Mouse (Mus musculus): ENCODE results near the gene Cutal. TPM values are rescaled to one million over a fixed set of nuclear protein-coding genes. Genes with fewer than 3 reads are reported as not detected.
A peak's percentile ranks its signal among the peaks of the same experiment; 100 is the strongest.
"Not testable (repeated sequence)": the region's sequence is repeated elsewhere in the genome, so short reads cannot be mapped to it uniquely, and the experiment has no call there.

Cutal gene
- 0.05 and 0.11 TPM in 2 replicates for polyA plus RNA-seq (2014; fragmentation: Nextera tagmentation; extraction: Ambion mirVana)

GRCm38 (mm10) chr2:34874271-34874670 lies at the start of gene Cutal:
TSS of gene Cutal (plus strand) at chr2:34874396.
- H3K4me3 ChIP-seq (ENCODE audit: low read depth, low read length): peak within 1 kb of the TSS; percentile 5; the same call in 1 of the 2 replicates
- ATAC-seq (ENCODE audit: low FRiP score) (no peak), DNase-seq (ENCODE audit: low spot score, missing footprints) (no peak)
- 4% methylated on average over 14 of the region's 14 CpGs for WGBS
- peak within 1 kb of the TSS; percentile 31 for H3K4me2 ChIP-seq
- peak within 1 kb of the TSS; percentile 45 for H3K9ac ChIP-seq (ENCODE audit: low read length)
- peaks cover 13% of the 10 kb centered on the region for H3K27me3 ChIP-seq (ENCODE audit: control insufficient read depth, insufficient read depth, low read length)
- H3K36me3 ChIP-seq (ENCODE audit: control insufficient read depth, insufficient read depth, low read length): no peaks in the 10 kb centered on the region
- no peak within 1 kb of the TSS for H3K27ac ChIP-seq (ENCODE audit: low read depth, low read length)
- H3K4me1 ChIP-seq (ENCODE audit: control insufficient read depth, insufficient read depth, low read length): peaks cover 12% of the 10 kb centered on the region
- no peaks in the 10 kb centered on the region for H3K9me3 ChIP-seq (ENCODE audit: control insufficient read depth, low read length)

DNA sequence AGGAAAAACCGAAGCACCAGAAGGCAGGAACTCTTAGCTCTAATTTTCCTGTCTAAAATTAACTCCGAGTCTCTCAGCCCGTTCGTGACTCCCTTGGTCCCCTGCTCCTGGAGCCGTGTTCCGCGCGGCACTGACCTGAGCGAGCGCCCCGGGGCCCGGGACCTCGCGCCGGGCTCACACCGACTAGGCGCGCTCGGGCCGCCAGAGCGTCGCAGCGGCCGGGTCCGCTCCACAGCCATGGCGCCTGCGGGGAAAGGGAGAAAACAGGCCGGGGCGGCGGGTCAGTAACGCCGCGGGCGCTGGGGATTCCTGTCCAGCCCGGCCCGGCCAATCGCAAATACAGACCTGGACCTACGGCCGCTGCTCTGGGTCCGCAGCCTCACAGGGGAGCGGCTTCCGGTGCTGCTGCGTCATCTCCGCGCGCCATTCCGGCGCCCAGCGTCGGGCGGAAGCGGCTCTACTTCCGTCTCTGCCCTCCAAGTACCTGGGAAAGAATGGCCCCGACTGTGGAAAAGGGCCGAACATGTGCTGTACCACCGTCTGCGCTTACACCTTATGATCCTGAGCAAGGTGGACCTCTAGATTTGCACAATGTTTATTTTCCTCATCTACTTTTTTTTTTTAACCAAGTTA lies 48.3 kb upstream of the Cutal start, which contains the start of gene Fbxw2:
TSS of gene Fbxw2 (minus strand) at position 485 of the 633 bp plus-strand sequence.
- H3K4me1 ChIP-seq (ENCODE audit: control insufficient read depth, insufficient read depth, low read length): peaks cover 11% of the 10 kb centered on the region; the same call in 1 of the 2 replicates
- H3K9me3 ChIP-seq (ENCODE audit: control insufficient read depth, low read length): no peaks in the 10 kb centered on the region
- DNase-seq (ENCODE audit: low spot score, missing footprints) (peak; percentile 100), ATAC-seq (ENCODE audit: low FRiP score) (peak; percentile 99)
- WGBS: under 1% methylated on average over 55 of the region's 57 CpGs
- no peaks in the 10 kb centered on the region for H3K36me3 ChIP-seq (ENCODE audit: control insufficient read depth, insufficient read depth, low read length)
- peak within 1 kb of the TSS; percentile 90 for H3K4me2 ChIP-seq
- H3K4me3 ChIP-seq (ENCODE audit: low read depth, low read length): peak within 1 kb of the TSS; percentile 97
- peak within 1 kb of the TSS; percentile 94 for H3K9ac ChIP-seq (ENCODE audit: low read length)
- H3K27ac ChIP-seq (ENCODE audit: low read depth, low read length): peak within 1 kb of the TSS; percentile 80
- H3K27me3 ChIP-seq (ENCODE audit: control insufficient read depth, insufficient read depth, low read length): no peaks in the 10 kb centered on the region

DNA sequence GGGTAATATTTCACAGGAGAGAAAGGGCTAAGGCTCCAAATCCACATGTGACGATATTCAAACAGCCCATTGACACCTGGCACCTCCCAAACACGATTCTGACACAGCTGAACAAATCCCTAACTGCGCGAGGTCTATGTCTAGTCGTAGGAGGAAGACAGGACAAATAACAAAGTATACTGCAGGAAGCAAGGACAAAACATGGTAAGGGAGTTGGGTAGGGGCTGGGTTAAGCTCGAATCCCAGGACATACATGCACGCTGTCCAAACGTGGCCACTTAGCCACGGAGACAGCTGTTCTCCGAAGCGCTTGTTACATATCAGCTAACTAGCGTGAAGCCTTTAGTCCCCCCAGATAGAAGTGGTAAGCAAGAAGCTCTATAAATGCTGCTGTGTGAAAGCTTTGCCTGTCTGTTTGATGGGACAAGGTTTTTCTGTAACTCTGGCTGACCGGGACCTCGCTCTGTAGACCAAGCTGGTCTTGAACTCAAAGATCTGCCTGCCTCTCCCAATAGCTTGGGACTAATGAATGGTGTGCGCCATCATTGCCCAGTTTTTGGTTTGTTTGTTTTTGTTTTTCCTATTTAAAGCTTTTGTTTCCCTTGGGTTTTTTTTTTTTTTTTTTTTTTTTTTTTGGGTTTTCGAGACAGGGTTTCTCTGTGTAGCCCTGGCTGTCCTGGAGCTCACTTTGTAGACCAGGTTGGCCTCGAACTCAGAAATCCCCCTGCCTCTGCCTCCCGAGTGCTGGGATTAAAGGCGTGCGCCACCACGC lies 47.5 kb upstream of the Cutal start:
- peak; percentile 87 for DNase-seq (ENCODE audit: low spot score, missing footprints)

GRCm38 (mm10) chr2:34827591-34827990 lies 46.6 kb upstream of the Cutal start:
- Histone ChIP-seq H3K27me3 (ENCODE audit: control insufficient read depth, insufficient read depth, low read length) (no peaks in the 10 kb centered on the region), H3K36me3 (ENCODE audit: control insufficient read depth, insufficient read depth, low read length) (no peaks in the 10 kb centered on the region), H3K4me1 (ENCODE audit: control insufficient read depth, insufficient read depth, low read length) (peaks cover 11% of the 10 kb centered on the region; the same call in 1 of the 2 replicates), H3K9ac (ENCODE audit: low read length) (no peak overlapping the region), H3K27ac (ENCODE audit: low read depth, low read length) (no peak overlapping the region), H3K4me3 (ENCODE audit: low read depth, low read length) (no peak overlapping the region), H3K9me3 (ENCODE audit: control insufficient read depth, low read length) (no peaks in the 10 kb centered on the region), H3K4me2 (no peak overlapping the region)
- WGBS: 92% methylated on average over 4 of the region's 4 CpGs
- DNase-seq (ENCODE audit: low spot score, missing footprints) (no peak), ATAC-seq (ENCODE audit: low FRiP score) (no peak)

More for the DNA sequence above, 47.5 kb upstream of the Cutal start:
- Histone ChIP-seq H3K27me3 (ENCODE audit: control insufficient read depth, insufficient read depth, low read length) (no peaks in the 10 kb centered on the region), H3K4me1 (ENCODE audit: control insufficient read depth, insufficient read depth, low read length) (peaks cover 11% of the 10 kb centered on the region; the same call in 1 of the 2 replicates), H3K9ac (ENCODE audit: low read length) (peak overlapping the region; percentile 94), H3K27ac (ENCODE audit: low read depth, low read length) (no peak overlapping the region), H3K4me2 (peak overlapping the region; percentile 90), H3K4me3 (ENCODE audit: low read depth, low read length) (peak overlapping the region; percentile 97), H3K9me3 (ENCODE audit: control insufficient read depth, low read length) (no peaks in the 10 kb centered on the region), H3K36me3 (ENCODE audit: control insufficient read depth, insufficient read depth, low read length) (no peaks in the 10 kb centered on the region)
- ATAC-seq (ENCODE audit: low FRiP score): peak; percentile 40; the same call in 1 of the 2 replicates
- 33% methylated on average over 20 of the region's 21 CpGs for WGBS

GRCm38 (mm10) chr2:34828026-34828425 lies 46.2 kb upstream of the Cutal start:
- no peak overlapping the region for H3K4me3 ChIP-seq (ENCODE audit: low read depth, low read length)
- ATAC-seq (ENCODE audit: low FRiP score): no peak
- H3K27me3 ChIP-seq (ENCODE audit: control insufficient read depth, insufficient read depth, low read length): no peaks in the 10 kb centered on the region
- peaks cover 11% of the 10 kb centered on the region; the same call in 1 of the 2 replicates for H3K4me1 ChIP-seq (ENCODE audit: control insufficient read depth, insufficient read depth, low read length)
- H3K9ac ChIP-seq (ENCODE audit: low read length): no peak overlapping the region
- no peaks in the 10 kb centered on the region for H3K9me3 ChIP-seq (ENCODE audit: control insufficient read depth, low read length)
- no peak for DNase-seq (ENCODE audit: low spot score, missing footprints)
- no peaks in the 10 kb centered on the region for H3K36me3 ChIP-seq (ENCODE audit: control insufficient read depth, insufficient read depth, low read length)
- H3K4me2 ChIP-seq: no peak overlapping the region
- H3K27ac ChIP-seq (ENCODE audit: low read depth, low read length): no peak overlapping the region
- 94% methylated on average over 1 of the region's 1 CpGs for WGBS

- H3K27ac ChIP-seq (ENCODE audit: low read depth, low read length); H3K36me3 ChIP-seq (ENCODE audit: control insufficient read depth, insufficient read depth, low read length); ATAC-seq (ENCODE audit: low FRiP score); H3K4me3 ChIP-seq (ENCODE audit: low read depth, low read length); H3K4me2 ChIP-seq; DNase-seq (ENCODE audit: low spot score, missing footprints); H3K9ac ChIP-seq (ENCODE audit: low read length); H3K9me3 ChIP-seq (ENCODE audit: control insufficient read depth, low read length); H3K27me3 ChIP-seq (ENCODE audit: control insufficient read depth, insufficient read depth, low read length); H3K4me1 ChIP-seq (ENCODE audit: control insufficient read depth, insufficient read depth, low read length): not testable (repeated sequence)
- WGBS: 97% methylated on average over 17 of the region's 17 CpGs
Measured at GRCm38 (mm10) chr2:34830066-34830465, 44.1 kb upstream of the Cutal start.

DNA sequence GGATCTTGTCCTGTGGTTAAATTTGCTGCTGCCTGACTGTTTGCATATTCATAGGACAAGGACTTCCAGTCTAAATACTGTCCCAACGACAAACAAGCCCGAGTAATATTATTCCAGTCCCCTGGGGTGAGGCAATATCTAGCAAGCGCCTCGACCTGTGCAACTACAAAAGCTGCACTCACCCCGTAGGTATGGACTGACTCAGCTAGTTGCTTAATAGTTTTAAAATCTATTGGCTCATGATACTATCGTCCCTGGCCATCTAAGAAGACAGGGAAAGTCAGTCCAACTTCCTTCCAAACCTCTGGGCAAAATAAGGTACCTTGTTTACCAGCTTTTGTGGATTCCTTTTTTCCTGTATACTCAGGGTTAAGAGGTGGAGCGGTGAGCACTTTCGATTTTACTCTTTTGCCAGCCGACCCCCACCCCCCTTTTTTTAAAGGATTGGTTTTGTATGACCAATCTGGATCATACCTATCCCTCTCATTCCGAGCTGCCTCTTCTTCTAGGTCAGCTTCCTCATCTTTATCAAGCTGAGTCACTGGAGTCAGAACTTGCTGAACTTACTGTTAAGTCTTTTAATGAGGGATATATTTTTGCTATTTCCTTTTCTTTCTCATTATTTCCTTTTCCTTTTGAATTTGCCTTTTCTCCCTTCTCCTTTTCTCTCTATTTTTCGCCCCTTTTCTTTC lies 41.3 kb upstream of the Cutal start, which contains the start of gene Gm34653:
TSS of gene Gm34653 (plus strand) at position 242 of the 692 bp plus-strand sequence.
- not testable (repeated sequence) for H3K4me3 ChIP-seq (ENCODE audit: low read depth, low read length); H3K27me3 ChIP-seq (ENCODE audit: control insufficient read depth, insufficient read depth, low read length); ATAC-seq (ENCODE audit: low FRiP score); H3K36me3 ChIP-seq (ENCODE audit: control insufficient read depth, insufficient read depth, low read length); H3K9ac ChIP-seq (ENCODE audit: low read length); H3K4me2 ChIP-seq; H3K27ac ChIP-seq (ENCODE audit: low read depth, low read length); H3K9me3 ChIP-seq (ENCODE audit: control insufficient read depth, low read length); DNase-seq (ENCODE audit: low spot score, missing footprints); H3K4me1 ChIP-seq (ENCODE audit: control insufficient read depth, insufficient read depth, low read length)
- 72% methylated on average over 11 of the region's 11 CpGs for WGBS

GRCm38 (mm10) chr2:34833624-34834023 lies 40.6 kb upstream of the Cutal start:
- no peaks in the 10 kb centered on the region for H3K27me3 ChIP-seq (ENCODE audit: control insufficient read depth, insufficient read depth, low read length)
- WGBS: 89% methylated on average over 17 of the region's 17 CpGs
- H3K9me3 ChIP-seq (ENCODE audit: control insufficient read depth, low read length): no peaks in the 10 kb centered on the region
- H3K9ac ChIP-seq (ENCODE audit: low read length): no peak overlapping the region
- no peak for ATAC-seq (ENCODE audit: low FRiP score)
- DNase-seq (ENCODE audit: low spot score, missing footprints): no peak
- no peak overlapping the region for H3K4me3 ChIP-seq (ENCODE audit: low read depth, low read length)
- H3K36me3 ChIP-seq (ENCODE audit: control insufficient read depth, insufficient read depth, low read length): no peaks in the 10 kb centered on the region
- no peaks in the 10 kb centered on the region for H3K4me1 ChIP-seq (ENCODE audit: control insufficient read depth, insufficient read depth, low read length)
- H3K4me2 ChIP-seq: no peak overlapping the region
- no peak overlapping the region for H3K27ac ChIP-seq (ENCODE audit: low read depth, low read length)

Measured in midbrain, embryonic 11.5 days (tissue).